Mouse (Mus musculus) left cerebral cortex, adult 11 months (tissue): Measurements from ENCODE around the gene Ndufaf2.

Experiments
- DNase-seq: peaks from one replicate; pipeline ENCODE4 v3.0.0; 2022; ENCODE audit warnings: low spot score

The Ndufaf2 gene

GRCm38 (mm10) chr13:108086036-108086435, 72.4 kb downstream of the Ndufaf2 start:
- DNase-seq, result no peak

GRCm38 (mm10) chr13:108084086-108084485, 74.3 kb downstream of the Ndufaf2 start:
- DNase-seq, result no peak

GRCm38 (mm10) chr13:108077901-108078300, 80.5 kb downstream of the Ndufaf2 start:
- no peak for DNase-seq

GRCm38 (mm10) chr13:108077476-108077875, 80.9 kb downstream of the Ndufaf2 start:
- no peak for DNase-seq

DNA sequence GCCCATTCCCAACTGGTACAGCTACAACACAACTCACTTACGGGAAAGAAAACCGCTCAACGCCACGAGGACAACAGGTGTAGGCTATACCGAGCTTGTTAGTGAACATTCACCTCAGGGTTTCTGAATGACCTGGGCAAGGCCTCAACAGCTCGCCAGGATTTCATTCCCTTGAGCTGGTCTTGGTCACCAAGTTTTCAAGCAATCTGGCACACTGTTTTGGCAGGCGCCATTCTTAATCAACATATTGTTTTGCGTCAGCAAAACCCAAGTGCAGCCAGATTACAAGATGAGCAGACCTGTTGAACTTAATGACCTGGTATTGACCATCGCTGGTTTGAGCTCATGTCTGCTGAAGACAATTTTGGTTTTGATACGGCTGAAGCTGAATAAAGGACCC, 88.3 kb downstream of the Ndufaf2 start:
- DNase-seq, result no peak

DNA sequence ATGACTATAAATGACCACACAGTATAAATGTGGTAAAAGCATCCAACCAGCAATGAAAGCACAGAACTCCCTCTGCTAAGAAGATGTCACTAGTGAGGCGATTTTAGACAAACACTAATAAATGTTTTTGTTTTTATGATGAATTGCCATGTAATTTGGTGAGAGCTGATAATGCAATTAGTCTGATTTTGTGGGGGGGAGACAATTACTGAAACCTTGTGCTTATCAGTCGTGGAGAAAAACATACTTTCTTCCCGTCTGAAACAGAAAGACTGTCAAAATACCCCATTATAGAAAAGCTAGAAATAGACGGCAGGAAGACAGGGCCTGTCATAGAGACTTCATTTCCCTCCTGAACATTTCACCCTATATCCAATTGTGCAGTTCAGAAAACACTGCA, 89.3 kb downstream of the Ndufaf2 start:
- DNase-seq, result no peak

DNA sequence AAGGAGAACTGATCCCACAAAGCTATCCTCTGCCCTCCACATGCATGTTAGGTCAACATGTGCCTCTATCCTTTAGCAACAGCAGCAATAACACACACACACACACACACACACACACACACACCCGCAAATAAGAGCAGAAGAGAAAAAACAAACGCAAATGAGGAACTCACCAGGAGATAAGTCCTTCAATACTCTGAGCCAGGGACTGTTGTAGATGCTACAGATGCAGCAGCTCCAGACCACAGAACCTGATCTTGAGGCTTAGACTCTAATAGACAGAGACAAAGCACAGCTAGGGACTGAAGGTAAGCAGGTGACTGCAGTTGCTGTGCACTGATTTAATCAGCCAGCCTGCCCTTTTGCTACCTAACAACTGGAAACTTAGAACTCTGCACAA, 92.4 kb downstream of the Ndufaf2 start:
- no peak for DNase-seq

DNA sequence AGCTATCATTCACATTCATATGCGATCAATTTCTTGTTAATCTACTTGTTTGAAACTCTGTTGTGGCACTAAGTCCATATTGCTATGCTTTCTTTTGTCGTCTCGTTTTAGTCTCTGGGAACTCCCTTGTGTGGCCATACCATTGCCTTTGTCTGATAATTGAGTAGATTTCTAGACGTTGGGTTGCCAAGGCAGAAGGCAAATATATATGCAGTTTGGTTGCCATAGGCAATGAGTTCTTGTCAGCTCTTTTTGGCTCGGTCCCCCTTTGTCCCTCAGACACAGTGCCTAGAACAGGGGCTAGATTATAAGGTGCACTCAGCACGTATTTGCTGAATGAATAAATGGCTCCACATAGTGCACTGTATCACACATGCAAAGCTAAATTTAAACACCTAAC, 94.1 kb downstream of the Ndufaf2 start:
- no peak for DNase-seq

GRCm38 (mm10) chr13:108063374-108064134, 94.9 kb downstream of the Ndufaf2 start:
- no peak for DNase-seq

DNA sequence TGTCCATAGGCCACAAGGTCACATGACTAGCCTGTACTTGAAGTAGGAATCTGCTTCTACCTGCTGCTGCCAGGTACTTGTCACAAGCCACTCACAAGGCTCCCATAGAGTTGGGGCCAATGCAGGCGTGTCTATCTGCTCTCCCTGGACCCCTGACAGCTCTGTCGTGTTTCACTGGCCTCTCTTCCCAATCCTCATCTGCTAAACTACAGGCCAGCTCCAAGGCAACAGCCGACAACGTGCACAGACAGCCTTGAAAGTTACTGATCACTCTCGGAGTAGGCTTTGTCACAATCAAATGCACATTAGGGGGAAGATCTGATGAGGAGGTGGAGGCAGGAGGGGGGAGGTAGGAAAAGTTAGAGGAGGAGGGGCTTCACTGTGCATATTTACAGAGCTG, 95.5 kb downstream of the Ndufaf2 start:
- DNase-seq, result no peak

GRCm38 (mm10) chr13:108060936-108061578, 97.4 kb downstream of the Ndufaf2 start:
- no peak for DNase-seq

- no peak for DNase-seq
Observed at GRCm38 (mm10) chr13:108060286-108060885, 98.0 kb downstream of the Ndufaf2 start.

GRCm38 (mm10) chr13:108056896-108057295, 101.5 kb downstream of the Ndufaf2 start:
- DNase-seq, result no peak

GRCm38 (mm10) chr13:108047364-108047763, 111.1 kb downstream of the Ndufaf2 start:
- DNase-seq, result no peak

- no peak for DNase-seq
Observed at GRCm38 (mm10) chr13:108046891-108047290, 111.5 kb downstream of the Ndufaf2 start.

GRCm38 (mm10) chr13:108046071-108046470, 112.4 kb downstream of the Ndufaf2 start:
- DNase-seq, result no peak

DNA sequence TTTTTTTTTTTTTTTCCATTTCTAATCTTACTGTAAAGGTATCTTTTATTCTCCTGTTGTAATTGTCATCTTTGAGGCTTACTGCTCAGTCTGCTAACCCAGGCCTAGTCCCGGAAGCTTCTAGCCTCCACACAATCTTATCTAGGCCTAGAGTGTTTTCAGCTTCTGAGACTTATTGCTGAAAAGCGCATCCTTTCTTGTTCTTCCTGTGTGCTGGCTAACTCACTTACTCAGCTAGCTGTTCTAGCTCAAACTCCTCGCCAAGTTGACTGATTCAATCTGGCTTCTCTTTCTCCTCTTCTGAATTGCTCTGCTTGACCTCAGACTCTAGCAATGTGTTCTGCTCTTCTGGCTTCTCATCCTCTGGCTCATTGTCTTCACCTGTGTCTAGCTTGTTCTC, 112.8 kb downstream of the Ndufaf2 start:
- DNase-seq, result no peak

- DNase-seq, result peak; percentile 76
Observed at GRCm38 (mm10) chr13:108044222-108044941, 114.0 kb downstream of the Ndufaf2 start, which contains the start of gene Smim15. Gene Smim15, plus strand, starts transcription at chr13:108044446.

DNA sequence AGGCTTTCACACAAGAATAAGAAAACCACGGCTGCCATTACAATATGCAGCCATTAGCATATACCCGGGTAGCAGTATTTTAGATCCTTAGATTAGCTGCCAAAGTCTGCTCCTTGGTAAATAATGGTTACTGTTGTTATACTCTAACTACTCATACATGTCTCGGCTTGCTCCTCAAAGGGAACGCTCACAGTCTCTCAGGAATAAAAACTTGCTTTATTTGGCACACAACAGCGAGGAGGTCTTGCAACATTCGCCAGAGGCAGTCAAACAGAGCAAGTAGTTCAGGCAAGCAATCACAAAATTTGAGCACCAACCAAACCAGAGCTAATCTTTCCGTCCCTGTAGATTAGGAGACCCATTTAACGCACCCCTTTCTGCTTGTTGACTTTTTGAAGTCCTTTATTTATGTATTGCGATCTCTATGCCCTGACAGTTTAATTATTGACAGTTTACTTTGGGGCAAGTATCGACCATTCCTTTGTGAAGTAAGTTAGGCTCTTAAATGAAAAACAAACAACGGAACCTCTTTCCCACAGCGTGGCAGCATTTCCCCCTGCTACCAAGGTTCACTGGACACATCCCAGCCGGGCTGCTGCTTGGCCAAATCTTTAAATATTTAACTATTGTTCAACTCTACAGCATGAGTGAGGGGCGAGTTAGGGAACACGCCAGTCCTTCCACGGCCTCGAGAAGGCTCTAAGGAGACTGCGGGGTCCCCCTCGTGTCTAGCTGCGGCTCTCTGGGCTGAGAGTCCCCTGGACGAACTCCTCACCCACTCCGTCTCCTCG, 114.8 kb downstream of the Ndufaf2 start:
- DNase-seq, result no peak

DNA sequence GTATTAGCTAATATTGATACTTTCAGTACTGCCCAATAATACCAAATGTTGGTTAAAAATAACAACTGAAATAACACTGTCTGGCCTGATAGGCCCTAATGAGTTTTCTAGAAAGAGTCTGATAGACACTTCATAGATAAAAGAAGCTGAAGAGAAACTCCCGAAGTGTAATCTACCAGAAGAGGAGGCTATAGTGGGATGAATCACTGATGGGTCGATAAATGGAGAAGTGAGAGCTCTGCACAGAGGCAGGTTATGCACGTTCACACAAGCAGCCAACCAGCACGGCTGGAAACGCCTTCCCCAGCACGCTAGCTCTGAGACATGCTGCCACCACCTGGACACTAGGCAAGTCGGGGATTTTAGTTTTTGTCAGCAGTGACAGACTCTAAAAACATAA, 117.1 kb downstream of the Ndufaf2 start:
- DNase-seq, result peak; percentile 69

DNA sequence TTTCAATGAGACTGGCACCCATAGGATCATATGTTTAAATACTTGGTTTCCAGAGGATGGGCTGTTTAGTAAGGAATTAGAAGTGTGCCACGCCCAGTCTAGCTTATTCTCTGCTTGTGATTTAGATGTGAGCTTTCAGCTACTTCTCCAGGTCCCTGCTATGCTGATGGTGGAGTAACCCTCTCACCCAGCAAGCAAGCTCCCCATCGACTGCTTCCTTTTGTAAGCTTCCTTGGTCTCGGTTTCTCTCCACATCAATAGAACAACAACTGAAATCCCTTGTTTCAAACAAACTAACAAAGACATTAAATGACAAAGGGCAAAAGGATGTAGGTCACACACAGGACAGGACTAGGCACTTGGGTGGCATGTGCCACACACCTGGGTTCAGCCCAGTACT, 118.0 kb downstream of the Ndufaf2 start:
- no peak for DNase-seq

GRCm38 (mm10) chr13:108039902-108040301, 118.5 kb downstream of the Ndufaf2 start:
- no peak for DNase-seq
